Mouse (Mus musculus): ENCODE data around the gene Rgs7.

Rgs7 gene

DNA sequence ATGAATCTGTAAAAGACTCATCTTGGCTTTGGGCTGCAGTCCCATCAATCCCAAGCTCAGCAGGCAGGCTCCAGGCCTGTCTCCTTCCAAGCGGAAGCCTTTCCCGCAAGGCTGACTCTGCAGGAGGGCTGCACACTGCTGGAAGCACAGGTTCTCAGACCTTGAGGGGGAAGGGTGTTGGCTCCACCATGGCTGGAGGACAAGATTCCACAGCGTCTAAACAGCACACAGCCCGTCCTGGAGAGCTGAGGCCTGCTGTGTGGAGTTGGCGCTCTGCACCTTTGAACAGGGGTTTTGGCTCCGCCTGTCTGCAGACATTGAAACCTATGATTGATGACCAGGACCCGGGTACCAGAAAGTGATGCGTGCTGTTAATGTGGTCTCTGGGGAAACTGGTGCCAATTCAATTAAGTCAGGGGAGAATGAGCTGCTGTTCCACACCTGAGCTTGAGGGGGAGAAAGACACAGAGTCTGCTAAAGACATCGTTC lies 463.5 kb downstream of the Rgs7 start:
- DNase-seq (ENCODE audit: low read depth, low spot score): no peak

DNA sequence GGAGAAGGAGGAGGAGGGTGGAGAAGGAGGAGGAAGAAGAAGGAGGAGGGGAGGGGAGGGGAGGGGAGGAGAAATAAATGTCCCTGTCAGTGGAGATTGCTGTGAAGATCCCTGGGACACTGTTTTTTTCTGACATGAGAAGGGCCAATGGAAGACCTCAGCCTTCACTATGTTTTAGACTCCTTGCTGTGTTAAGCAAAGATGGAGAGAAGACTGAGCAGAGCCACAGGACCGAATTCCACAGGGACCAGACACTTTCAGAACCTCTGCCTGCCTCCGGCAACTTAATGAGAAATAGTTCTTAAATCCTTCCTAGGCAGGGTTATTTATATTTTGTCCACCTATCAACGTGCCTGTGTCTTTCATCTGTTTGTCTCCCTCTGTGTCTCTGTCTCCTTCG lies 464.0 kb downstream of the Rgs7 start:
- DNase-seq (ENCODE audit: low read depth, low spot score): no peak

DNA sequence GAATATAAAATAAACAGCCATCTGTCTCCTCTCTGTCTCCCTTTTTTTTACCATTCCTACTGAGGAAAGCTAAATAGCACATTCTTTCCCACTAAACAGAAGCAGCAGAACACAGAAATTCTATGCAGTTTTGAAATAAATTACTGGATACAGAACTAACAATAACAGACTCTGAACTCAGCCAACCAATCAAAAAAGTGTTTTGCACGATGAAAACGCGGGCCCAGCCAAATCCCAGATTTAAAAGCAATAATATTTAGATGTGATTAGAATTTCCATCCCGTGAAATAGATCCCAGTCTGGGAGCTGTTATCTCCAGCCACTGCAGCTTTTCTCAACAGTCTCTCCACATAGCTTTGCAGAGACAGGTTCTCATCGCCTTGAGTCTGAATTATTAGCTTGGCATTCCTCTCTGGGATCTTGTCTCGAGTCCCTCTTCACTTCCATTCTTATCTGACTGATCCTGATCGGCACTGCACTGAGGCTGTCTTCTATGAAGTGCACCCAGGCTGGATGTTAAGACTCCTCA lies 466.5 kb downstream of the Rgs7 start:
- no peak for DNase-seq (ENCODE audit: low read depth, low spot score)

DNA sequence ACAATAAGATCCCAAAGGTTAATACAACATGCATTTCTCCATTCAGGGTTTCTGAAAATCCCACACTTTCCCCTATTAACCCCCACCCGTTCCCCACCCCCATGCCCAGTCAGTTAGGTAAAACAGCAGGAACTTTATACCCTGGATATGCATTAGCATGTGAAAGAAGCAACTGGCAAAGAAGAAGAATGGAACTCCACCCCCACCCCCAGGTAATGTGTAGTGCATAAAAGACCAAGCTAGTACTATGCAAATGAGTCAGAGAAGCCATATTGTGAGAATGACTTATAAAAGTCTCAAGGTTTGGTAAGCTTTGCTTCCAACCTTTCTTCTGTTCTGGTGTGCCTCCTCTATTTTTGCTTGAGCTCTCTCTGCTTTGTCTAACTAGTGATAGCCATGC lies 468.2 kb downstream of the Rgs7 start:
- no peak for DNase-seq (ENCODE audit: low read depth, low spot score)

Data from CD4-positive helper T cell, adult 2 months (primary cell).